Mouse (Mus musculus) adrenal gland (tissue): ENCODE measurements at regions not wholly inside any gene's neighbourhood (a gene's known extent, or its start where the extent isn't known, plus 50 kb on each side); places are given as distances from the start of the nearest gene placed in this dataset.

Experiments used
- intact Hi-C: fragments of 180-260 bp; cut with DNase I; formaldehyde crosslinking; loops from one replicate; pipeline ENCODE4 v1.15.1; 2025

DNA sequence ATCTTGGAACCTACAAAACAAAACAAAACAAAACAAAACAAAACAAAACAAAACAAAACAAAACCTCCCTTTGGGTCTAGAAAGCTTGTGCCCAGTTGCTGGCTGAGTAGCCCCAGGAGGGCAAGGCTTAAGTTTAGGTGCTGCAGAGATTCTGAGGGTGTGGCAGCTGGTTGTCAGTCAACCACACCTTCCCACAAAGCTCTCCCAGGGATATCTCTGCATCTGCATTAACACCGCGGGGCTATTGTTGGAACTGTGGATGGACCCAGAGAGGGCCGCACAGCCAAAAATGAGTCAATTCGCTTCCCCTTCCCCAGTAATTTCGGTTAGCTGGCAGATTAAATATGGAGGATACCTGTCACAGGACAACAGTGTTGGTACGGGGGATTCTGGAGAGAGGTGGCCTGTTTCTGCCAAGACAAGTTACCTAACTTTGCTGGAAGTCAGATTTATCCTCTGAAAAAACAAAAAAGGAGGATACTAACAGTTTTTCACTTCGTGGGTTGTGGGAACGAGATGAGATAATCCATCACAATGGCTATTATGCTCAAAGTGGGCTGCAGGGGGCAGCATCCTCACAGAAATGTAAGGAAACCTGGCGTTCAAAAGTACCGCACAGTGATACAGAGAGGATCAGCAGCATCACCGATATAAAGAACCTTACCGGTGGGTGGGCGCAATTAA, 96.7 kb downstream of the 1500009L16Rik start:
- intact Hi-C loops, result loop anchor here (1.0 to 5.0 kb wide), 3 partner anchors 203 to 693 kb away; no protein-coding TSS in a partner anchor

GRCm38 (mm10) chr10:83819950-83820275, 97.2 kb downstream of the 1500009L16Rik start:
- intact Hi-C loops, result loop anchor here (1.0 to 5.0 kb wide), 3 partner anchors 202 to 692 kb away; no protein-coding TSS in a partner anchor

DNA sequence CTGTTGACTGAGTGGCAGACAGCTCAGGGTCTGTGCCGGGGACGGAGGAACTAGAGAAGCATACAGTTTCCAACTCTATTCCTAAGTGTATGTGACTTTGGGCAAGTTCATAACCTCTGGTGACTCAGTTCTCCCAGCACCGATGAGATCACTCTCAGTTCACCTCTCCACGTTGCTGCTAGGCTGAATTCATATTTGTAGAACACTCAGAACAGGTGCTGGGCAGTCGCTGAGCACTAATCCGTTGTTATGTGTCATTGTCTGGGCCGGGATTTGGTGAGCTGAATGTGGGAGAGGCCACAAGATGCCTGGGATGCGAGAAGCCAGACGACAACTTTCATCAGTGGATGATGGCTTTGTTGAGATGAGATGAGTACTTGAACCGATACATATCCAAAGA, 98.4 kb downstream of the 1500009L16Rik start:
- intact Hi-C loops, result no loop called here

- intact Hi-C loops, result no loop called here
Measured at GRCm38 (mm10) chr10:83826105-83826504, 103.4 kb downstream of the 1500009L16Rik start.

DNA sequence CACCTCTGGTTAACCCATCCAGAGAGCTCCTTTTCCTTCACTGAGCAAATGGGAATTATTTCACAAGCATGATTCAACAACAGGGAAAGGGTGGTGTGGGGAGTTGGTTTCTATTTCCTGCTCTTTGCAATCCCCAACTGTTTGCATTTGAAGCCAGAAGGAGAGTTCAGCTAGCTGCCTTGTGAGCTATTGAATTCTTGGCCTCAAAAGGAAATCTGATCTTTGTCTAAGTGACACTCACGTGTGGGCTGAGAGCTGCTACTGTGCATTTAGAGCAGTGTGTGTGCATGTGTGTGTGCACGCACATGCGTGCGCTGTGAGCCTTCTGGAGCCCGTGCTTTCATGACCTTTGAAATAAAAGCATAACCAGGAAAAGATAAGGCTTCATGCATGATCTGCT, 113.7 kb downstream of the 1500009L16Rik start:
- intact Hi-C loops, result no loop called here

DNA sequence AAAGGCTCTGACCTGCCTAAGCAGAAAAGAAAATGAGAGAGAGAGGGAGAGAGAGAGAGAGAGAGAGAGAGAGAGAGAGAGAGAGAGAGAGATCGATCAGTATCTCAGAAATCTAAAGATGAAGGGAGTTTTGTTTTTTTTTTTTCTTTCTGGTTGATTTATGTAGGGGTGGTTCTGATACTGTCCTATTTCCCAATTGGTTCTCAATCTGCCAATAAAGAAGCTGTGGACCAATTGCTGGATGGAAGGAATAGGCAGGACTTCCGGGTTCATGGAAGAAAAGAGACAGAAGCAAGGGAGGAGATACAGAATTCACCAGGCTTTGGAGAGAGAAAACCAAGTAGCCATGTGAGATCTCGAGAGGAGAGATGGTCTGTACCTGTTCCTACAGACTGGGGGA, 117.6 kb downstream of the 1500009L16Rik start:
- intact Hi-C loops, result no loop called here

- intact Hi-C loops, result no loop called here
Measured at GRCm38 (mm10) chr10:83850881-83851280, 128.2 kb downstream of the 1500009L16Rik start.

- intact Hi-C loops, result no loop called here
Measured at GRCm38 (mm10) chr10:83852194-83852593, 129.5 kb downstream of the 1500009L16Rik start.

- intact Hi-C loops, result no loop called here
Measured at GRCm38 (mm10) chr10:83852806-83853205, 130.1 kb downstream of the 1500009L16Rik start.

DNA sequence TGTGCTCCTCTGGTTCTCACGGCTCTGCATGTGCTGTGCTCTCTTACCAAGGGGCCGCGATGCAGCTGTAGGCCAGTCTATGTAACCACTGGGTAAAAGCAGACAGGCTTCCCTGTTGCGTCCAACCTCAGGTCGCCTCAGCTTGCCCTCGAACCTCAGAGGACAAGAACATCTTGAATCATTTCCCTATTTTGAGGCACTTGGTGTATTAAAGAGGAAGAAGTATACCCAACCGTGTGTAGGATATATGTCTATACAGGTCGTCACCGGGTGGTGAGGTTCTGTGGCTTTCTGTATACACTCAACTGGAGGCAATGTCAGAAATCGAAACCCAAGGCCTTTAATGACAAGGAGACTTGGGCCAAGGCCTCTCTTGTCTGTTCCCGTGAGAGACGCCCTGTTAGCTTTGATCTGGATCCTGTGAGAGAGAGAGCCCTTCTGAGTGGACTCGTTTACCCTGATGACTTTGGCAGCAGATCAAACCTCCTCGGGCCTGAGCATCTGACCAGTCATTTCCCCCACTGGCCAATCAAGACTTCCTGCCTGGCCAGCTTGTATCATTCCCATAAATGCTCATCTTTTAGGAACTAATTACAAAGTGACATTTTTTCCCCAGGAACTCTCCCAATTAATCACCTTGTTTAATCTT, 135.3 kb downstream of the 1500009L16Rik start:
- intact Hi-C loops, result no loop called here

DNA sequence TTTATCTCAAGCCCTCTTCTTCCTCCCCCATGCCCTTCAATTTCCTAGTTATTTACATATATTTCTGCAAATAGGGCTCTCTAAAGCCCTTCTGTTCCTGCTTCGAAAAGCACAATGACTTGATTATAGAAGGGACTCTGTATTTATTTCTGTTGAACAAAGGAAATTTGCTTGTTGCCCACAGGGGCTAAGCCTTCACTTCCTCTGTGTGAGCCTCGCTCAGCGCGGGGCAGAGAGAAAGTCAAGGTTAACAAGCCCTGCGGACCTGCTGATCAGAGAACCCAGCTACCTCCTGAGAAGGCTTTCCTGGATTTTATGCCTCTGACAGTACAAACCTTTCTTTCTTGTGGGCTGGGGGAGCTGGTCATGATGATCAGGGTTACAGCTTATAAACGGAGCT, 136.0 kb downstream of the 1500009L16Rik start:
- intact Hi-C loops, result no loop called here

DNA sequence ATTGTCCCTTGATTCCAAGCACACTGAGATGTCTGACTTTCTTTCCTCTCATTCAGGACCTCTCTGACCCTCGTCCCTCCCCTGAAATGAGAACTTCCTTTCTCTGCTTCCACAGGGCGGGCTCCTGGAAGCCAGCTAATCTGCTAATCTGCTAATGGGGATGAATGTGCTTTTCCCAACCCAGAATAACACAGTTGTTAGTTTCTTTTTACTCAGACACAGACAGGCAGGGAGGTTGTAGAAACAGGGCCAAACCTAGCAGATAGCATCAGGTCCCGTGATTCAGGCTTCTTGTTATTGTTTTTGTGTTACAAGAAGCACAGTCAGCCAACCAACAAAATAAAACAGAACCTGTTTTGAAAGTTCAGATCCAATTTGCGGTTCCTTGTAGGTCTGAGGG, 137.0 kb downstream of the 1500009L16Rik start:
- intact Hi-C loops, result no loop called here

GRCm38 (mm10) chr10:83861574-83862190, 139.0 kb downstream of the 1500009L16Rik start:
- intact Hi-C loops, result no loop called here

DNA sequence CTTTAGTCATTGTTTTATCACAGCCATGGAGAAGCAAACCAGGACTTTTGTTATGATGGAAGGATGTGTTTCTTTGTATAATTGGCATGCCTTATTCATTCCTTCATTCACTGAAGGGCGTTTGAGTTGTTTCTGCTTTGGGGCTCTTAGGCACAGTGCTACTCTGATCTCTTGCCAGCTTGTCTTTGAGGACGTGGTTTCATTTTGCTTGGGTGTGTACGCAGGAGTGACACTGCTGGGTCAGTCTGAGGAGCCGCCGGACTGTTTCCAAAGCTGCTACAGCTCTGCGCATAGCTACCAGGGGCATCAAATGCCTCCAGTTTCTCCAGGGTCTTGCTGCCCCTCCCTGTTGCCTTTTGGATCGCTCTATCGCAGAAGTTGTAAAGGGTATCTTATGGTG, 141.9 kb downstream of the 1500009L16Rik start:
- intact Hi-C loops, result no loop called here

DNA sequence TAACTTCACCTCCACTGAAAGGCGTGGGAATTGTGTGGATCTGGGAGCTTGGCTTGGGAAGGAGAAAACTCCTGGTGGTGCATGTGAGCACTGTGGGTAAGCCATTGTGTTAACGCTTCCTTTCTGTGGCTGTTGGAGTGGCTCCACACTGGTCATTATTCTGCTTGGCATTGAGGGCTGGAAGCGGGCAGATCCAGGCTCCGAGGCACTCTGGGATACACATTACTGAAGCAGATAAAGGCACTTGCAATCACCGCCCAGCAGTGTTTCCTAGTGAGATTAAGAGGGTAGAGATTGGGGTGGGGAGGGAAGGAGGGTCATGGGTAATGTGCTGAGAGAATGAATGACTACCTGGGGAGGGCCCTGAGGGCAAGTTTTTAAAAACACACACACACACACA, 143.3 kb downstream of the 1500009L16Rik start:
- intact Hi-C loops, result no loop called here

DNA sequence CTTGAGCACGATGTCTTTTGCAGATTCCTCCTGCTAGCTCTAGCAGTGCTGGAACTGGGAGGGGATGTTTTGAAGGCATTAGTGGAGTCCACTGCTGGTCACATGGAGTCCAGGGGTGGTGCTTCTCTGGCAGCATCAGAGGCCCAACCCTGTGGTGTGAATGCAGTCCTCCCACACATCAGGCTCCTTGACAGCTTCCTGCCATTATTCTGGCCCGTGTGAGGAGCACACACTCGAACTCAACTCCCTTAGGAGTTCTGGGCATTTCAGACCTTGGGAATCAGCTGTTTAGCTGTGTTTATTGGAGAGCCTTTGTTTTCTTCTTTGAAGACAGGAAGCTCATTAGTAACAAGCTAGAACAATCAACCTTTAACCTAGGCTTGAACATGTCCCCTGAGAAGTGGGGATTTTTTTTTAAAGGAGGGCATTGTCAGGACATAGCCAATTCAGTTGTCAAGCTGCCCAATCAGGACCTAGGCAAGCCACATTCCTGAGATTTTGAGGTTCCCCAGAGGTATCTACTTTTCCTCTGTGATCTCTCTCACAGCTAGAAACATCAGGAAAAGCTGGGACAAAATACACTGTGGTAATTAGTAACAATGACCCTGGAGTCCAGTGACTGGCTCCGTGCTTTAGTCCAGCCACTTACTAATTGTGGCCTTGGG, 149.2 kb downstream of the 1500009L16Rik start:
- intact Hi-C loops, result no loop called here

GRCm38 (mm10) chr10:83878745-83879144, 156.1 kb downstream of the 1500009L16Rik start:
- intact Hi-C loops, result no loop called here

GRCm38 (mm10) chr10:83882119-83882890, 159.6 kb downstream of the 1500009L16Rik start:
- intact Hi-C loops, result no loop called here

- intact Hi-C loops, result no loop called here
Measured at GRCm38 (mm10) chr10:83882891-83883185, 160.2 kb downstream of the 1500009L16Rik start.

DNA sequence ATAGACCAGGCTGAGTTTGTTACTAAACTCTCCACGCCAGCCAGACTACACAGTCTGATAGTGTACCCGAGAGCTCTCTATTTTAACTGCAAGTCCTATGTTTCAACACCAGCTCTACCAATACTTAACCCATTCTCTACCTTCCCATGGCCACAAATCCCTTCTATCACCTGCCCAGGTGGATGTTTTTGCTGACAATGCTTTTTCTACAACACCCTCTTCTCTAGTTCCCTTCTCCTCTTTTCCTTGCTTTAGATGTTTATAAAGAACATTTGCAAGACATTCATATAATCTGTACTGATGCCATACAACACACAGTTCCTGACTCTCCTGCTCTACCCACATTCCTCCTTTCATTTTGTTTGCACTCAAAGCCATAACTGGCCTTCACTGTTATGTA, 161.9 kb downstream of the 1500009L16Rik start:
- intact Hi-C loops, result no loop called here

DNA sequence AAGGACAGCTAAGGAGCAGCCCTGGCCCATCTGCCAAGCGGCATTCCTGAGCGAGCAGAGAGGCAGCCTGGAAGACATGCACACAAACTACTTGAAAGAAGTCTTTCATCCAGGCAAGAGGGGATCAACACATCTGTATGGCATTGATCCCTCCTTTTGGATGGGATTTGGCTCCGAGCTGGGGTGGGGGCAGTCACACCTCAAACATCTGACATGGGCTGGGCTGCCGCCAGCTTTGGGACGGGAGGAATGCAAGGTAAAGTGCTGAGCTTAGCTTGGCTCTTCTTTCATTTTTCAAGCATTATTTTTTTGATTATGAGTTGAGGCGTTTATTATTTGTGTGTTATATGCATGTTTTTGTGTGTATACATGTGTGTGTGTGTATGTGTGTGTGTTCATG, 165.9 kb downstream of the 1500009L16Rik start:
- intact Hi-C loops, result no loop called here

GRCm38 (mm10) chr10:83895741-83896150, 173.1 kb downstream of the 1500009L16Rik start:
- intact Hi-C loops, result no loop called here
